Mouse (Mus musculus) kidney, adult 2 months (tissue): ENCODE results near the gene B2m.

Source experiments
- CTCF ChIP-seq: fragments of 200-500 bp; conservative IDR thresholded peaks from 2 replicates; pipeline ENCODE4 v1.5.1; 2011; ENCODE audit warnings: low read depth, mild to moderate bottlenecking, control low read depth, low read length, moderate library complexity, mixed read lengths; ENCODE audit not compliant: insufficient read depth, insufficient read length
- POLR2A ChIP-seq: fragments of 200-500 bp; IDR thresholded peaks from one replicate; pipeline ENCODE4 v1.6.1; 2011; ENCODE audit warnings: low read depth, low read length, control low read depth

DNA sequence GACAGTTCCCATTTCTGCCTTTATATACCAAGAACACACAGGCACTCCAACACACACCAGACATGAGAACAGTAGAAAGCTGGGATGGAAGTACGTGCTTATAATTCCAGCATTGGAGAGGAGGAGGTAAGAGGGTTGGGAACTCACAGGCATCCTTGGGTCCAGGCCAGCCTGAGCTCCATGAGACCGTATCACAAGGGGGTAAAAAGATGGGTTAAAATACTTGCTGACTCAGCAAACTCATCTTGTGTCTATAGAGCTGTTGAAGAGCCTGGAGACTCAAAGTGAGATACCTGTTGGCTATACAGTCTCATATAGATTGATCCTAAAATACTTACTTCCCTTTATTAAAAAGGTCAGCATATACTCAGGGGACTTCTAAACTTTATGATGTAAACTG, 30.6 kb upstream of the B2m start:
- no peak for TF ChIP-seq POLR2A
- TF ChIP-seq CTCF = no peak
